Mouse (Mus musculus) cortical plate, adult 2 months (tissue): Measurements from ENCODE around the gene Itga9. TPM values are rescaled to one million over a fixed set of nuclear protein-coding genes. Genes with fewer than 3 reads are reported as not detected.

ENCODE experiments used
- H3K27ac ChIP-seq: fragments of 200-500 bp; 2 replicates; pipeline ENCODE4 v1.5.1; 2012; ENCODE audit warnings: low read length, control low read depth, inconsistent platforms; ENCODE audit not compliant: insufficient read depth
- H3K4me1 ChIP-seq: fragments of 200-500 bp; 2 replicates; pipeline ENCODE4 v1.6.1; 2011; ENCODE audit warnings: low read length; ENCODE audit not compliant: control insufficient read depth, insufficient read depth
- H3K4me3 ChIP-seq: fragments of 200-500 bp; 2 replicates; pipeline ENCODE4 v1.5.1; 2011; ENCODE audit warnings: mild to moderate bottlenecking, low read length, control low read depth; ENCODE audit not compliant: insufficient read depth
- CTCF ChIP-seq: fragments of 200-500 bp; IDR thresholded peaks from 2 replicates; pipeline ENCODE4 v1.5.1; 2011; ENCODE audit warnings: mild to moderate bottlenecking, control low read depth, low read length; ENCODE audit not compliant: insufficient read depth; ENCODE audit errors: extremely low read depth
- POLR2A ChIP-seq: fragments of 200-500 bp; IDR thresholded peaks from 2 replicates; pipeline ENCODE4 v1.6.1; 2011; ENCODE audit warnings: mild to moderate bottlenecking, low read length, control low read depth; ENCODE audit not compliant: insufficient read depth; ENCODE audit errors: extremely low read depth
- polyA plus RNA-seq: library from polyadenylated mRNA; depleted of rRNA; stranded (reverse); fragments of >200 nt; gene quantifications from 2 replicates; pipeline ENCODE4 v1.2.3, GENCODE M21; 2012

Itga9 gene
- polyA plus RNA-seq, 1 experiment: 2.5 TPM

GRCm38 (mm10) chr9:118618732-118619250, 12.3 kb downstream of the Itga9 start:
- Histone ChIP-seq H3K4me3 (no peak overlapping the region), H3K4me1 (no peaks in the 10 kb centered on the region), H3K27ac (no peak overlapping the region)
- TF ChIP-seq POLR2A (no peak), CTCF (no peak)

- TF ChIP-seq CTCF (no peak), POLR2A (no peak)
- Histone ChIP-seq H3K4me1 (no peaks in the 10 kb centered on the region), H3K4me3 (no peak overlapping the region), H3K27ac (no peak overlapping the region)
Measured at GRCm38 (mm10) chr9:118620807-118621206, 14.3 kb downstream of the Itga9 start.

GRCm38 (mm10) chr9:118621691-118622090, 15.2 kb downstream of the Itga9 start:
- Histone ChIP-seq H3K4me1 (no peaks in the 10 kb centered on the region), H3K4me3 (no peak overlapping the region), H3K27ac (no peak overlapping the region)
- TF ChIP-seq POLR2A (no peak), CTCF (no peak)

GRCm38 (mm10) chr9:118622376-118623166, 16.1 kb downstream of the Itga9 start:
- TF ChIP-seq CTCF (no peak), POLR2A (no peak)
- Histone ChIP-seq H3K4me3 (no peak overlapping the region), H3K27ac (no peak overlapping the region), H3K4me1 (no peaks in the 10 kb centered on the region)

- Histone ChIP-seq H3K4me3 (no peak overlapping the region), H3K27ac (no peak overlapping the region), H3K4me1 (no peaks in the 10 kb centered on the region)
- TF ChIP-seq POLR2A (no peak), CTCF (no peak)
Measured at GRCm38 (mm10) chr9:118623483-118623882, 17.0 kb downstream of the Itga9 start.

GRCm38 (mm10) chr9:118624146-118624545, 17.7 kb downstream of the Itga9 start:
- H3K27ac ChIP-seq: no peak overlapping the region
- H3K4me1 ChIP-seq: no peaks in the 10 kb centered on the region
- TF ChIP-seq CTCF (no peak), POLR2A (no peak)
- H3K4me3 ChIP-seq: no peak overlapping the region

- Histone ChIP-seq H3K27ac (no peak overlapping the region), H3K4me1 (no peaks in the 10 kb centered on the region), H3K4me3 (no peak overlapping the region)
- no peak for TF ChIP-seq POLR2A
- TF ChIP-seq CTCF: no peak
Measured at GRCm38 (mm10) chr9:118629763-118630379, 23.4 kb downstream of the Itga9 start.

- TF ChIP-seq CTCF (no peak), POLR2A (no peak)
- no peaks in the 10 kb centered on the region for H3K4me1 ChIP-seq
- no peak overlapping the region for H3K27ac ChIP-seq
- H3K4me3 ChIP-seq: no peak overlapping the region
Measured at GRCm38 (mm10) chr9:118631775-118632757, 25.6 kb downstream of the Itga9 start.

- H3K4me3 ChIP-seq: no peak overlapping the region
- no peaks in the 10 kb centered on the region for H3K4me1 ChIP-seq
- TF ChIP-seq CTCF (no peak), POLR2A (no peak)
- no peak overlapping the region for H3K27ac ChIP-seq
Measured at GRCm38 (mm10) chr9:118632758-118633143, 26.3 kb downstream of the Itga9 start.
